Mouse (Mus musculus) gastrocnemius, adult 2 months (tissue): Measurements from ENCODE around the gene Gmds. TPM values are rescaled to one million over a fixed set of nuclear protein-coding genes. Genes with fewer than 3 reads are reported as not detected.

Source experiments
- DNase-seq: peaks from one replicate; pipeline ENCODE4 v3.0.0; 2022
- H3K27ac ChIP-seq: fragments of 200-600 bp; 2 replicates; pipeline ENCODE4 v1.8.1; 2022; ENCODE audit warnings: mild to moderate bottlenecking
- H3K4me3 ChIP-seq: fragments of 200-600 bp; 2 replicates; pipeline ENCODE4 v1.8.1; 2022; ENCODE audit warnings: mild to moderate bottlenecking, moderate library complexity
- CTCF ChIP-seq: fragments of 200-600 bp; IDR thresholded peaks from 2 replicates; pipeline ENCODE4 v1.8.1; 2022; ENCODE audit warnings: antibody characterized with exemption, mild to moderate bottlenecking, moderate library complexity
- intact Hi-C: fragments of 180-260 bp; cut with DNase I; formaldehyde crosslinking; loops from one replicate; pipeline ENCODE4 v1.15.1; 2025
- total RNA-seq, 2 experiments: library from RNA; stranded (reverse); gene quantifications; 2 replicates each; pipeline ENCODE4 v1.2.3; 2021

Gmds gene
- total RNA-seq, 2 experiments from 2014 or later: 2.1 to 2.4 TPM

DNA sequence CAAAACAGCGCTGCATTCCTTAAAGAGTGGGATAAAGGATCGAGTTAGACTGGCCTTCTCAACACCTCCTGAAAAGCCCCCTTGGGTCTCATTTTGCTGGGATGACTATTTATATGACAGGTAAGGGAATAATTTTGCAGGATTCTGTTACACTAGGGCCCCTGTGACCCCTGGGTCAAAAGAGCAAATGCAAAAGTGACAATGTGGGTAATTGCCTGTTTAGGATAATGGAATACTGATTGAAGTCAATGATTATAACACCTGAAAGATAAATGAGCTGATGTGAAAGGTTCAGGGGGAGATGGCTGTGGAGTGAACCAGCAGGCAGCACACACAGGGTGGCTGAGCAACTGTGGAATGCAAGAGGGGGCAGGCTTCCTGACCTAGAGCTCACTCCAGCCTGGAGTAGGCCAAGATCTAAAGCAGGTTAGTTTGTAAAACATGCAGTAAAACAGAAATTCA is 367.5 kb downstream of the Gmds start:
- intact Hi-C loops: no loop called here
- no peak for DNase-seq
- no peak overlapping the region for H3K4me3 ChIP-seq
- TF ChIP-seq CTCF: no peak
- H3K27ac ChIP-seq: no peak overlapping the region

GRCm38 (mm10) chr13:31968272-31968671 is 370.3 kb downstream of the Gmds start:
- no peak for TF ChIP-seq CTCF
- intact Hi-C loops: no loop called here
- Histone ChIP-seq H3K27ac (no peak overlapping the region), H3K4me3 (no peak overlapping the region)
- no peak for DNase-seq

GRCm38 (mm10) chr13:31966931-31967532 is 371.5 kb downstream of the Gmds start:
- no peak for TF ChIP-seq CTCF
- DNase-seq: no peak
- no peak overlapping the region for H3K4me3 ChIP-seq
- no peak overlapping the region for H3K27ac ChIP-seq
- intact Hi-C loops: no loop called here

- Histone ChIP-seq H3K4me3 (no peak overlapping the region), H3K27ac (no peak overlapping the region)
- DNase-seq: peak; percentile 18
- no peak for TF ChIP-seq CTCF
- intact Hi-C loops: no loop called here
Observed at GRCm38 (mm10) chr13:31960514-31960913, 378.0 kb downstream of the Gmds start.

DNA sequence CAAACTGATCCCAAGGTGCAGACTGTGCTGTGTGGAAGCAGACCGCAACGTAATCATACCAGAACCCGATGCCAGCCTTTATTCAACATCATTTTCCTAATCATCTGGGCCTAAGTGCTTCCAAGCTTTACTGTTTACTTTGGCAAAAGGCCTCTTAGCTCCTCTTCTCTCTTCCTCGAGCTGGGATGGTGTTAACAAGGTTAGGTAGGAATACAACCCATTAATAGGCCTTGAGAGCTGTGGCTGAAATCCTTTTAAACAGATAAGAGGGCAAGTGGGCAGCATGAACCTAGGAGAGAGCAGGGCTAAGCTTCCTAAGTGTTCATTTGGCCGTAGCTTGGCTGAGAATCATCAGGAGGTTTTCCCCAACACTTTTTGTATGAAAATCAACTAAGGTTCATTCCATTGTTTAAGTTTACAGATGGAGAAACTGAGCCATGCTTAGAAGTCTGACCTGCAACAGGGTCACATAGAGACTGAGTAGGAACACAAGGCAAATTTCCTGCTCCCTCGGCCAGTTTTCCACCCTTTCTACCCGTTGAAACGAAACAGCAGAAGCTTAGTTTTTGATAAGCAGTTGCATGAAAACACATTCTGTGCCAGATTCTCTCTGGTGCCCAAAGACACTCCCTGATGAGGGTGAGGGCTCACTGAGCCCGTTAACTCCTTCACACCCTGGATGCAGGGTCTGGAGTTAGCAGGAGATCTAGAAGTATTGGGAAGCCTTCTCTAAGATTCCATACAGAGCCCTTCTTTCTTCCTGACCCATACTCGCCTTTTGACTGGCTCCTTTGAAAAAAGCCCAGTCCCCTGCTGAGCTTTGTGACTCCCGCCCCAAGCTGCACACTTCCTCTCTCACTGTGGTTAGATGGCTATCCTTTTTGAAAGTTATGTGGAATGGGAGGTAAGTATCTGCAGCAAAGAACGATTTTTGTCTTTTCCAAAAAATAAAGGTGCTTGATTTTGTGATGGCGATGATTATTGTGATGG is 379.9 kb downstream of the Gmds start:
- DNase-seq: no peak
- H3K4me3 ChIP-seq: no peak overlapping the region
- H3K27ac ChIP-seq: no peak overlapping the region; the same call in 1 of the 2 replicates
- TF ChIP-seq CTCF: no peak
- intact Hi-C loops: loop anchor here (5.0 kb wide), 1 partner anchor 254 kb away; no protein-coding TSS in a partner anchor

DNA sequence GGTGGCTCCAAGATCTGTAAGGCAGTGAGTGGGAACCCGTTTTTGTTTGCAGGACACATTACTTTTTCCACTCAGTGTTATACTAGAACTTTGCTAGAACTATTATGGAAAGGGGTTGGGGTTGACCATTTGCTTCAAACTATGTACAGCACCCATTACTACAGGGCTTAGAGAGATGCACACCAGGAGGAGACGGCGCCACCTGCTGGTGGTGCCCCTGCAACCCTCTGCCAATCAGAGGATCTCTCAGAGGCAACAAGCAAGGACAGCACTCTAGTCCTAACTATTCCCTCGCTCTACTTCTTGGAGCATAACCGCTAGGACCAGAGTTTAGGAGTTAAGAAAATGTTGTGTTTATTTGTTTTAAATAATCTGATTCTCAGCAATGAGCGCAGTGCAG is 382.0 kb downstream of the Gmds start:
- peak; percentile 94 for TF ChIP-seq CTCF
- no peak overlapping the region for H3K4me3 ChIP-seq
- DNase-seq: peak; percentile 78
- no peak overlapping the region for H3K27ac ChIP-seq
- intact Hi-C loops: loop anchor here (1.0 to 5.0 kb wide), 2 partner anchors 155 to 256 kb away; no protein-coding TSS in a partner anchor

DNA sequence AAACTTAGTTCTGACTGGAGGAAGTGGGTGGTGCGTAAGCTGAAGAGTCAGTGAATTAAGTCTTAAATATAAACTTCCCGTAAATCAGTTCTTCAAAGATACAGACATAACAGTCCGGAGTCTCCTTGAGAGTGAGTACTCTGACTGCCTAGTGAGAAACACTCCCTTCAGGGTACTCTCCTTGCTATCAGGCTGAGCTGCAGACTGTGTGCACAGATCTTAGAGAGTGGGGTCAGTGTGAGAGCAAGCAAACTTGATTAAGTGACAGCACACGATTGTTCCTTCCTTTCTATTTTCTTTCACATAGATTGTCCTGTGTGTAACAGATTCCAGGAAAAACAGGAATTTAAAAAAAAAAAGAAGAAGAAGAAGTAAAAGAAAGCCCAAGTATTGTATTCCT is 382.4 kb downstream of the Gmds start:
- DNase-seq: no peak
- Histone ChIP-seq H3K27ac (no peak overlapping the region), H3K4me3 (no peak overlapping the region)
- no peak for TF ChIP-seq CTCF
- intact Hi-C loops: loop anchor here (1.0 to 5.0 kb wide), 2 partner anchors 155 to 256 kb away; no protein-coding TSS in a partner anchor

- no peak for TF ChIP-seq CTCF
- no peak overlapping the region for H3K4me3 ChIP-seq
- DNase-seq: no peak
- intact Hi-C loops: loop anchor here (5.0 kb wide), 1 partner anchor 257 kb away; no protein-coding TSS in a partner anchor
- no peak overlapping the region for H3K27ac ChIP-seq
Observed at GRCm38 (mm10) chr13:31955171-31955570, 383.4 kb downstream of the Gmds start.

DNA sequence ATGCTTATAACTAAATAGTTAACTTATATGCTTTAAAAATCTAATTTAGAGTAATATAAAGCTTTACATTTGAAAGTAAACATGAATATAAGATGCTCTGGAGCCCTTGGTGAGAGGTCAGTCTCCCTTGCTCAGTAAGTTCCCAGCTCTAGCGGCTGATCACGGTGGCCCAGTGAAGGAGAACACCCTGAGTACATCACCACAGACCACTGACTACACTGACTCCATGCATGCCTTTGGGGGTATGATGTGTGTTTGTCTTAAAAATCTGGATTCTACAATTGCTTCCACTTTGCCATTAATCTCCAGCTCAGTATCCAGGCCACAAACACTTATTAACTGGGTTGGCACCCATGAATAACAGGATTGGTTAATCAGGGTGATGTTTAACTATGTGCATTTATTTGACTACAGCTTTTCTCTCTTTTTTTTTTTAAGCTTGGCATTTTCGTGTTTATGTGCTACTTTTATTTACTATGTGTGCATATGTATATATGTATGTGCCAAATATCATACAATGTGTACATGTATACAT is 393.8 kb downstream of the Gmds start:
- TF ChIP-seq CTCF: no peak
- Histone ChIP-seq H3K27ac (no peak overlapping the region), H3K4me3 (no peak overlapping the region)
- intact Hi-C loops: no loop called here
- DNase-seq: no peak

GRCm38 (mm10) chr13:31943482-31944275 is 394.9 kb downstream of the Gmds start:
- intact Hi-C loops: no loop called here
- TF ChIP-seq CTCF: no peak
- DNase-seq: no peak
- H3K4me3 ChIP-seq: no peak overlapping the region
- no peak overlapping the region for H3K27ac ChIP-seq

- Histone ChIP-seq H3K4me3 (no peak overlapping the region), H3K27ac (no peak overlapping the region)
- DNase-seq: no peak
- intact Hi-C loops: no loop called here
- no peak for TF ChIP-seq CTCF
Observed at GRCm38 (mm10) chr13:31929299-31929698, 409.2 kb downstream of the Gmds start.

DNA sequence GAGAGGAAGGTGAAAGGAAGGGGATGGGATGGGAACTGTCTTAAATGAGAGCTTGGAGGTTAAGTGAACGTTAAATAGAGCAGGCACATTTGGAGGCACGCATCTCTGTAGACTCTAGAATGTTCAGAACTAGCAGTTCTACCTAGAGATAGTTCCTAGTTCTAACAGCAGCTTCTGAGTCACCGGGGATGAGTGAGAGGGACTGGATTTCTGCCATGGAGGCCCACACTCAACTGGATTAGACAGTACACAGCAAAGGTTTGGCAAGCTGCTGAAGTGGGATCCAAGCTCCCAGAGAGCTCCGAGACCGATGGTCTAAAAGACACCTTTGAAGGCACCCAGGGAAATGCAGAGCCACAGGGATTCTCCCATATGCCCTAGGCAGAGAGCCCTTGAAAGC is 411.9 kb downstream of the Gmds start:
- no peak for DNase-seq
- no peak overlapping the region for H3K4me3 ChIP-seq
- intact Hi-C loops: no loop called here
- no peak for TF ChIP-seq CTCF
- H3K27ac ChIP-seq: no peak overlapping the region
